Mouse (Mus musculus) CD4-positive, CD25-positive, alpha-beta regulatory T cell, adult 2 months (primary cell): ENCODE data around the gene Pam.

Source experiments
- DNase-seq: peaks from one replicate; pipeline ENCODE4 v3.0.0-alpha.2; 2012; ENCODE audit warnings: low read depth, low spot score

The Pam gene

DNA sequence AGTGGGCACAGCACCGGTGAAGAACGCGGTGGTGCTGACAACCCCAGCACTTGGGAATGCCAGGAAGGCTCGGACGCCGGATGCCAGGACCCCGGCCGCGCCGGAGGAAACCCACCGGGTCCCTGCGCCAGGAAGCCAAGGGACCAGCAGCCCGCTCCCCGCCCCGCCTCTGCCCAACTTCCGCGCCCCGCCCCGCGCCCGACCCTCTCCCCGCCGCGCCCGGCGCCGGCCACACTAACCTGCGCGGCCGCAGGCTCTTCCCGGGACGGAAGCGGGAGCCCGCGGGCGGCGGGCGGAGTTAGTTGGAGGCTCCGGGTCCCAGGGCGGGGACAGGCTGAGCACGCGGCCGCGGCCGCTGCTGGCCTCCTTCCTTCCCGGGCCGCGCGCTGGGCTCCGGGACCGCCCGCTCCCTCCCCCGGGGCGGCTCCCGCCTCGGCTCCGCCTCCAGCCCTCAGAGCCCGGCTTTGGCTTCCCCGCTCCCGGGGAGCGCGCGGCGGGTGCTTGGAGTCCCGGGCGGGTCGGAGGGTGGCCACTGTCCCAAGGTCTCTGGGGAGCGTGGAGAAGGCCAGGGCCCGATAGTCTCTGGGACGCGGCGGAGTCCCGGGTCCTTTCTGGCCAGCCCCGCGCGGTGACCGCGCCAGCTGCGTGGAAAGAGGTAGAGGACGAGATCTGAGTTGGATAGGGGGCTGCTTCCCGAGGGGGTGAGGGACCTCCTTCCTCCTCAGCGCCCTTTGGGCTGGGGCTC is at the start of gene Pam:
Pam (minus strand) TSS at position 401 of the 745 bp plus-strand sequence.
- DNase-seq, result peak; percentile 74

- peak; percentile 27 for DNase-seq
These were observed 49.4 kb upstream of the Pam start for GRCm38 (mm10) chr1:98144845-98145244.

- peak; percentile 36 for DNase-seq
These were observed 35.8 kb upstream of the Pam start for GRCm38 (mm10) chr1:98131244-98131643.

DNA sequence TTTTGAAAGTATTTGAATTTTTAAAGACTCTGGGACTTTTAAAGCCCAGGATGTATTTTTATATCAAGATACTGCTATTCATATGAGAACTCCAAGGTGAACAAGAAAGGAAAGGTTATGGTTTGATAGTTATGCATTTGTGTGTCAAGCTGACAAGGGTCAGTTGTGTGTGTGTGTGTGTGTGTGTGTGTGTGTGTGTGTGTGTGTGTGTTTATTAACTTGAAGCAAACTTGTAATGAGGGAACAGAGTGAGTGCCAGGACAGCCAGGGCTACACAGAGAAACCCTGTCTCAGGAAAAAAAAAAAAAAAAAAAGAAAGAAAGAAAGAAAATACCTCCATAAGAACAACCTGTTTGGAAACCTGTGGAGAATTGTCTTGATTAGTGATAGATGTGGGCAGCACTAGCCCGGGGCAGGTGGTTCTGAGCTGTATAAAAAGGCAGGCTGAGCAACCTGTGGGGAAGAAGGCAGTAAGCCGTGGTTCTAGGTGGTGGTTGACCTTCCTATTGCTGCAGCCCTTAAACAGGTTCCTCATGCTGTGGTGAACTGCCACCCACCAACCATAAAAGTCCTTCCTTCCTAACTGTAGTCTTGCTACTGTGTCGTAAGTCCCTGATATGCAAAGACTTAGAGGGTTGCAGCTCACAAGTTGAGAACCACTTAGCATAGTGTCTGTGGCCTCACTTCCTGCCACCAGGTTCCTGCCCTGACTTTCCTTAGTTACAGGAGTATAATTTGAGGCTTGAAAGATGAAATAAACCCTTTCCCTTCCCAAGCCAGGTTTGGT is 34.3 kb upstream of the Pam start:
- peak; percentile 53 for DNase-seq

GRCm38 (mm10) chr1:98129111-98129510 is 33.7 kb upstream of the Pam start:
- DNase-seq, result no peak

DNA sequence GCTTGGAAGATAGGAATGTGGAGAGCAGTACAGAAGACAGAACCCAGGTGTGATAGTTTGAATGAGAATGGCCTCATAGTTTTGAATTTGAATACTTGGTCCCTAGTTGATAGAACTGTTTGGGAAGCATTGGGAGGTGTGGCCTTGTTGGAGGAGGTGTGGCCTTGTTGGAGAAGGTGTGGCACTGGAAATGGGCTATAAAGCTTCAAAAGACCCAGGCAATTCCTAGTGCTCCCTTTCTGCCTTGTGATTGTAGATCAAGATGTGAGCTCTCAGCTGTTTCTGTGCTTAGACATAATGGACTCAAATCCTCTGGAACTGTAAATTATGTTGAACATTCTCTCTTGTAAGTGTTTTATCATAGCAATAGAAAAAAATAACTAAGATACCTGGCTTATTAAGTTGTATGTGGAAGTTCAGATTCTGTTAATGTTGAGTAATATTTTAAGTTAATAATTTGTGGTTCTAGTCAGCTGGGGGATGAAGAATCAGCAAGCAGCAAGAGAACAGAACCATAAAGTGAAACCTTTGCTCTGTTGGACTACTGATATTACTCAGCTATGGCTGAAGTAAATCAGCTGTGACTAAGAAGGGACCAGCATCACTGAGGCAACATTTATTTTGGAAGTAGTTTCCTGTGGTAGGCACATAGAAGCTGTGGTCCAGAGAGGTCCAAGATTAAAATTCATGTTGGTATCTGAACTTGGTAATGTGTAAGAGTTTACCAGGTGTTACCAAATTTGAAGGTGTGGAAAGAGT is 33.1 kb upstream of the Pam start:
- DNase-seq, result no peak

- DNase-seq, result no peak
These were observed 30.8 kb upstream of the Pam start for GRCm38 (mm10) chr1:98126268-98126667.

DNA sequence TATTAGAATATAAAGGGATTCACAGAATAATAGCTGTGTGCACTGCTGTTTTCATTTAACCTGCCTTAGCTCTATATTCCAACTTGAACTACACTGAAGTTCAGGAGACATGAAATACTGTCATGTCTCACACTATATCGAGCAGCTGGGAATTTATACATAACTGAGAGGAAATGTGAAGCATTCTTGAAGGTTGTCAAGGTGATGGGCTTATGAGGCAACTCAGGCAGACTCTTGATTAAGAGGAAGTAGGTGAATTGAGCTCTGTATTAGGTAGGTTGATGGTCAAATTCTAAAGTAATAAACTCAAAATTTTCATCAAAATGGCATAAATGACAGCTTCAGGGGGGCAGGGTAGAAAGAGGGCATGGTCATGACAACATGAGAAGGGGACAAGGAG is 29.3 kb upstream of the Pam start:
- DNase-seq, result no peak

DNA sequence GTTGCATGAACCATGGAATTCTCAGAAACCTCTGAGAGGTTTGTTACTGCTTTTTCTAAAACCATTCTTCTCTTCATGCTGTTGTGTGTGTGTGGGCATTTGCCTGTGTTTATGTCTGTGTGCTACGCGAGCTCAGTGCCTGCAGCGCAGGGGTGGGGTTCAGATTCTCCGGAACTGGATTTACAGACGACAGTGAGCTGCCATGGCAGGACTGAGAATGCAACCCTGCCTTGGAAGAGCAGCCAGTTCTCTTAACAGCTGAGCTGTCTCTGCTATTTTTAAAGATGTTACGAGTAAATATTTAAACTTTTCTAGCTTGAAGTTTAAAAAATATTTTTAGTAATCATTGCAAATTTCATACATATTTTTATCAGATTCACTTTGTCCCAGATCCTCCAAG is 24.1 kb upstream of the Pam start:
- DNase-seq, result no peak

DNA sequence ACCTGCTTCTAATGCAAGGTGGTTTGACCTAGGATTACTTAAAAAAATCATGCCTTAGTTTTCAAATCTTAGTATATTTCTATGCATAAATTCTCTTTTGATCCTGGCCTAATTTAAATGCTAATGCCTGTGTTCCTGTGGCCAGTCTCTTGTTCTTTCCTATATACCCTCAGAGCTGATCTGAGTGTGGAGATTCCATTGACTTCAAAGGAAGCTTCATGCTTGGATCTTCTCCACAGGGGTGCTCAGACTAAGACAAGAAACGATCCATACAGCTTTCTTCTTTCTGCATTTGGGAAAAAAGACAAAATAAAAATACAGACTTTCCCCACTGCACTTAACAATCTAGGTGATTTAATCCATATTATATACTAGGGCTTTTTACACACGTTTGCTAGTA is 12.2 kb upstream of the Pam start:
- no peak for DNase-seq

DNA sequence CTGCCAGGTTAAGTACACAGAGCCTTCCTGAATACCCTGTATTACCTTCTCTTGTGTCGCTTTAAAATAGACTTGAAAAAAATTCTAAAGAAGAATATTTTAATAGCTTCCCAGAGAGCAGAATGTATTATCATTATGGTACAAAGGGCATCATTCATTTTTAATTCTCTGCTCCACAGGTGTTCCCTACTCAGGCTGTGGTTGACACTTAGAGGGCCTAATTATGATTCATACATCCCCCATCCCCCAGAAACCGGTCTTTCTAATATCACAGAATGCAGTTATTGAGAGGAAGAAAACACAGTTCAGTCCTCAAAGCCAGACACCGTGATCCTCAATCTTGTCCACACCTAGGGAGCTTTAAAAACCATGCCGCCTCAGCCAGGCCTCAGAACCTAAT is 4.0 kb upstream of the Pam start:
- no peak for DNase-seq

DNA sequence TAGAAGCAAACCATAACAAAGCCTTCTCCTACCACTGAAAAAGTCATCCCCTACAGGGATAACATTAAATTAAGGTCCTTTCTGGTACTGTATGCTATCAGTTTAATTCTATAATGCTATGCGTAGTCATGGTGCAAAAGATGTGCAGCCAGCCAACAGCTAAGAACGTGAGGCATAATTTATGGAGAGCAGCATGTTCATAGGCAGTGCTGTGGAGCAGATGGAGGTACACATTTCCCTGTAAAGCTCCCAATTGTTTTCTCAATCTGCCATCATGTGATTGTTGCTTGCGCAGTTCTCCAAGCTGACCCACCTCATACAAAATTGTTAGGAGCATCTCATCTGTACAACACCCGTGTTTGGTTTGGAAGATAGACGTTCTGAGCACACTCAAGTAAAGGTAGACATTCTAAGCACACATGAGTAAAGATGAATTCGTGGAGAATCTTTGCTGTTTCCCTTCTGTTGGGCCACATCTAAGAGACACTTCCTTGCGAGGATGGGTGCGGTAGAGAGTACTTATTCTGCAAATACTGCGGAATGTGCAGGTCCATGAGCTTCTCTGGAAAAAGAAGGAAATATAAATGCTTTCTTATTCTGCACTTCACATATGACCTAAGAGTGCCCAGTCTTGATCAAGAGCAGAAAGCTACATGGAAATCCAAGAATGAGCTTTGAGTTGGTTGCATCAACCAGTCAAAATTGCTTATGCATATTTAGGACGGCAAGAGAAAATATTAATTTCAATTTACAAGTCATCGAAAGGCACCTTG is 2.7 kb upstream of the Pam start:
- DNase-seq, result no peak

GRCm38 (mm10) chr1:98096396-98096935 is 1.0 kb upstream of the Pam start:
- DNase-seq, result no peak

DNA sequence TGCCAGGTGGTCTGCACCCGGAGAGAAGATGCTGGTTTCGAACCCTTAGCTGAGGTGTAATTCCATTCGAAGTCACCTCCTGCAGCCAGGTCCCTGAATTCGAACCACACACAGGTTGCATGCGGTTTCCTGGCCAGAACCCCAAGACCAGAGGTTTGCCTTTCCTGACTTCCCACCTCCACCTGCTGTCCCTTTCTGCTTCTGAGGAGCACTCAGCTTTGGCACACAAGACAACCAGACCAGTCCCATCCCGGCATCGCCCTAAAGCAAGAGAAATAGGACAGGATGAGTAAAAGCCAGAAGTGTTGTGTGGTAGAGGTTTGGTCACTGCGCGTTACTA is 515 bp upstream of the Pam start:
- peak; percentile 21 for DNase-seq

DNA sequence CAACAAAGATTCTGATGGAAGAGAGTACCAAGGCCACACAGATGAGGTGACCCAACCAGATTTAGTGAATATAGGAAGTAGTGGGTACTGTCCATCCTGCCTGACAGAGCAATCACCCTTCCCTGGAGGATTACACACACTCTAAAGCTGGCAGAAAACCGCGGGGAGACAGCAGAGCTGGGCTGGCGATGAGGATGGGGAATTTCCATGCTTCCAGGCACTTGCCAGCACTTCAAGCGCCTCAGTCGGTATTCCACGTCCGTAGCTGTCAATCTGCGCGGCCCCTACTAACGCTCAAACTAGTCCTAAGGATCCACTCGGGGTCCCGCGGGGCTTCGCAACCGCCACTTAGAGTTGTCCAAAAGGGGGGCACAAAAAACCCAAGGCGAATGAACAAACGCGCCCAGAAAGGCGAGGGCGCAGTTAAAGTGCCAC is 618 bp downstream of the Pam start:
- no peak for DNase-seq

DNA sequence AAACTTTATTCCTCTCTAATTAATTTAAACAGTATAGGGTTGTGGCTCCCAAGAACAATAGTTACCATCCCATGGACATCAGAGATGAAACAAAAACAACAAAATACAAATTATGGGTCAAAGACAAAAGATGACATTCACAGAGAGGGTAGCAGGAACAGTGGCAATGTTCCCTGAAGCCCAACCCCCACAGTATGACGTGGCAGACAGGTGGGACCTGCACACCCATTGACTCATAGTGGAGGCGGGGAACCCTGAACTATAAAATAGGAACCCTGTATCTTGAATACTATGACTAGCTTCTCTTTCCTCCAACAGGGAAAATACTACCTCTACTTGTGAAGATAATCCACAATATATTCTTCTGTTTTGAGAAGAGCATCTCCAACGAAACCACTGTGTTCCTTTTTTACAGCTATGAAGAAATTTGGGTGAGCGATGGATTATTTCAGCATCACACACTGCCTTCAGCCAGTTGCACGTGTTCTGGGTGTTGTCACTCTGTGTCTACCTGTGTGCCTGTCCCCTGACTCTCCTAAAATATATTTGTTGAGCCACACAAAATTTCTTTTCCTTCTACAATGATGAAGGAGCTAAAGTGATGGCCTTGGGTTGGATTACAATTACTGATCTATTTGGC is 6.0 kb downstream of the Pam start:
- no peak for DNase-seq

- no peak for DNase-seq
These were observed 9.0 kb downstream of the Pam start for GRCm38 (mm10) chr1:98086456-98086855.

DNA sequence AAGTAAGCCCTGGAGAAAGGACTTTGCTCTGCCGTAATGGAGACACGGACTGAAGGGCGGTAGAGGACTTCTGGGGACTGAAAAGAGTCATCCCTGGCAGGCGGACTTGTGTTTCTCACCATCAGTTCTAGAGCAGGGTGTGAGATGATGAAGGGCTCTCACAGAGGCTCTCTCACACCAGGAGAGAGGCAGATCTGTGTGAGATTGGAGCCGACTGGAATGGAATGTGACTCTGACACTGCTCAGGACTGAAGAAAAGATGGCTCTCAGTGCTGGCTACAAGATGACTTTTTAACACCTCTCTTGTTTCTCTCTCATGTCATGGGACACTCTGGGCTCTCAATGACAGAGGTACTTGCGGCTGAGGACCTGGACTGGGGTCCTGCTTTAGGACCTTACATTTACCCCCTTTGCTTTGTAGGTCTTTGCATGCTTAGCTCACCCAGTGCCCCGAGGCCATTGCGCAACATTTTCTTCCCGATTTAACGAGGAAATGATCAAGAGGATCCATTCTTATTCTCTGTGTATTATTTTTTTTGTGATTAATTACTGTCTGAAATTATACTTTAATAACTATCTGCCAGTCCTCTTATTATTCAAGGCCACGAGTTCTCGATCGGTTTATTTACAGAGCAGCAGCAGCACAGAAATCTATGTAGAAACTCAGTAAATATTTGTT is 10.7 kb downstream of the Pam start:
- DNase-seq, result no peak

GRCm38 (mm10) chr1:98083508-98083907 is 11.9 kb downstream of the Pam start:
- no peak for DNase-seq

DNA sequence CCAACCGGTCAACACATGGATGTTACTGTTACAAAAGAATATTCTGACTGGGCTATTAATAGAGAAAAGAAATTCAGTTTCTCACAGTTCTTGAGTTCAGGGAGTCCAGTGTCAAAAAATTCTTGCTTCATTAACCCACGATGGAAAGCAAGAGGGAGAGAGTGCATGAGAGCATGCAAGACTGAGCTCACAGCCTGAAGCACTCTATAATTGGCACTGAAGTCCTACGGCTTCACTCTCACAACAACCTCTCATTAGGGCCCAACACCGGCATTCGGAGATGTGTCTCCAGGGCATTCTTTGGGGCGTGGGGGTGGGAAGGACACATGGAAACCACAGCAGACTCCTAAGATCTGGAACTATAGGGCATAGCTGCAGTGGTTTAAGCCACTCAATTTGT is 12.5 kb downstream of the Pam start:
- no peak for DNase-seq
